Mouse (Mus musculus): ENCODE data around the gene Nfil3. TPM values are rescaled to one million over a fixed set of nuclear protein-coding genes. Genes with fewer than 3 reads are reported as not detected.

Gene Nfil3
- polyA plus RNA-seq (2012; rRNA removed), result 6.6 and 6.9 TPM in 2 replicates

DNA sequence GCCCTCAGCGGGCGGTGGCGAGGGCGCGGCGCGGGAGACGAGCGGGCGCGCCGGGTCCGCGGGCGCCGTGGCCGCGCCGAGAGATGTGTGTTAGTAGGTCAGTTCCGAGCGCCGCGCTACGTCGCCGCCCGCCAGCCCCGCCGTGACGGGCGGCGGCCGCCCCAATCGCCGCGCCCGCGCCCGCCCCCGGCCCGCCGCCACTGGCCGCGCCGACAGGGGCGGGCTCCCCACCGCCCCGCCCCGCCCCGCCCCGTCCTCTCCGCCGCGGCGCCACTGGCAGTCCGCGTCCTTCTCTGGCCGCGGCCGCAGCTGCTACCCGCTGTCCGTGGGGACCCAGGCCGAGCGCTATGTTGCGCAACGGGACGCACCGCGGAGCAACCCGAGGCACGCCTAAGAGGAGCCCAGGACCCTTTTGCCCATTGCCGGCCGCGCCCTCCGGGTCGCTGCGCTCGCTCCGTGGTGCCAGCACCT is at the start of gene Nfil3:
Gene Nfil3, minus strand, starts transcription at position 123 of the 471 bp plus-strand sequence.

GRCm38 (mm10) chr13:52929209-52930171 is 51.4 kb downstream of the Nfil3 start, which contains the start of gene Auh:
Gene Auh, minus strand, starts transcription at chr13:52929681.

Other genes with a start within 250 kb of the Nfil3 start
- 22.1 and 26.9 TPM in 2 replicates for gene Auh, start 51.4 kb downstream of the Nfil3 start, polyA plus RNA-seq (2012; rRNA removed)